Mouse (Mus musculus) heart, embryonic 11.5 days (tissue): ENCODE measurements around the gene Cdkal1. TPM values are rescaled to one million over a fixed set of nuclear protein-coding genes. Genes with fewer than 3 reads are reported as not detected.

ENCODE experiments used
- ATAC-seq: fragments of 200-750 bp; cut with Nextera tagmentation; replicated peaks from 2 replicates; pipeline ENCODE4 v1.8.0; 2017; ENCODE audit warnings: moderate library complexity; ENCODE audit not compliant: insufficient number of reproducible peaks, low FRiP score, low TSS enrichment
- H3K27ac ChIP-seq: fragments of 300-500 bp; sonication (generic); 2 replicates; pipeline ENCODE4 v1.5.1; 2014; ENCODE audit warnings: mild to moderate bottlenecking, low read depth, low read length
- H3K27me3 ChIP-seq: fragments of 300-500 bp; sonication (generic); 2 replicates; pipeline ENCODE4 v1.6.1; 2014; ENCODE audit warnings: mild to moderate bottlenecking, low read length, mixed read lengths; ENCODE audit not compliant: control insufficient read depth, insufficient read depth
- H3K36me3 ChIP-seq: fragments of 300-500 bp; sonication (generic); 2 replicates; pipeline ENCODE4 v1.6.1; 2014; ENCODE audit warnings: mild to moderate bottlenecking, low read length, moderate library complexity, mixed read lengths; ENCODE audit not compliant: control insufficient read depth, insufficient read depth
- H3K4me1 ChIP-seq: fragments of 300-500 bp; sonication (generic); 2 replicates; pipeline ENCODE4 v1.6.1; 2014; ENCODE audit warnings: low read length; ENCODE audit not compliant: control insufficient read depth, insufficient read depth
- H3K4me2 ChIP-seq: fragments of 300-500 bp; sonication (generic); 2 replicates; pipeline ENCODE4 v1.6.1; 2014; ENCODE audit warnings: mild to moderate bottlenecking, moderate library complexity
- H3K4me3 ChIP-seq: fragments of 300-500 bp; sonication (generic); 2 replicates; pipeline ENCODE4 v1.5.1; 2014; ENCODE audit warnings: low read depth, low read length
- H3K9ac ChIP-seq: fragments of 300-500 bp; sonication (generic); 2 replicates; pipeline ENCODE4 v1.6.1; 2014; ENCODE audit warnings: mild to moderate bottlenecking, low read depth, low read length, moderate library complexity
- H3K9me3 ChIP-seq: fragments of 300-500 bp; sonication (generic); replicated peaks from 2 replicates; pipeline ENCODE4 v1.6.1; 2016; ENCODE audit warnings: low read length; ENCODE audit not compliant: control insufficient read depth
- WGBS: fragments of 180-500 bp; shearing (Covaris S2); extraction: QIAGEN DNeasy Blood & Tissue Kit; methylation state at CpG from one replicate; pipeline ENCODE4 v1.1.7; 2014; ENCODE audit not compliant: insufficient replicate concordance; 5-methylcytosine and 5-hydroxymethylcytosine counted together
- polyA plus RNA-seq: library from polyadenylated mRNA; unstranded; fragments of >200 nt; fragmentation: Nextera tagmentation; extraction: Ambion mirVana; gene quantifications from 2 replicates; pipeline ENCODE4 v1.2.1, GENCODE M21; 2014

Cdkal1 gene
- polyA plus RNA-seq, 1 experiment from 2014 or later: 25.2 TPM

- no peak overlapping the region for H3K4me3 ChIP-seq
- no peaks in the 10 kb centered on the region for H3K9me3 ChIP-seq
- no peaks in the 10 kb centered on the region for H3K27me3 ChIP-seq
- ATAC-seq: no peak
- no peak overlapping the region for H3K4me2 ChIP-seq
- H3K36me3 ChIP-seq: no peaks in the 10 kb centered on the region
- no peak overlapping the region for H3K27ac ChIP-seq
- peaks cover 13% of the 10 kb centered on the region for H3K4me1 ChIP-seq
- no peak overlapping the region for H3K9ac ChIP-seq
- WGBS: 82% methylated on average over 4 of the region's 4 CpGs
Measured at GRCm38 (mm10) chr13:29354943-29355342, 500.5 kb downstream of the Cdkal1 start.

GRCm38 (mm10) chr13:29353888-29354415 lies 501.5 kb downstream of the Cdkal1 start:
- H3K9me3 ChIP-seq: no peaks in the 10 kb centered on the region
- no peak overlapping the region for H3K4me2 ChIP-seq
- WGBS: 90% methylated on average over 5 of the region's 5 CpGs
- no peaks in the 10 kb centered on the region for H3K27me3 ChIP-seq
- no peak for ATAC-seq
- no peaks in the 10 kb centered on the region for H3K36me3 ChIP-seq
- peaks cover 13% of the 10 kb centered on the region for H3K4me1 ChIP-seq
- no peak overlapping the region for H3K9ac ChIP-seq
- no peak overlapping the region for H3K27ac ChIP-seq
- H3K4me3 ChIP-seq: no peak overlapping the region

- Histone ChIP-seq H3K27me3 (no peaks in the 10 kb centered on the region), H3K9me3 (no peaks in the 10 kb centered on the region), H3K27ac (no peak overlapping the region), H3K4me1 (peaks cover 9% of the 10 kb centered on the region), H3K4me3 (no peak overlapping the region), H3K9ac (no peak overlapping the region), H3K4me2 (no peak overlapping the region), H3K36me3 (no peaks in the 10 kb centered on the region)
- no peak for ATAC-seq
- WGBS: 72% methylated on average over 9 of the region's 9 CpGs
Measured at GRCm38 (mm10) chr13:29351023-29351684, 504.3 kb downstream of the Cdkal1 start.

GRCm38 (mm10) chr13:29350004-29350403 lies 505.5 kb downstream of the Cdkal1 start:
- H3K27me3 ChIP-seq: no peaks in the 10 kb centered on the region
- no peaks in the 10 kb centered on the region for H3K36me3 ChIP-seq
- peaks cover 8% of the 10 kb centered on the region; the same call in 1 of the 2 replicates for H3K4me1 ChIP-seq
- no peak overlapping the region for H3K4me2 ChIP-seq
- H3K9ac ChIP-seq: no peak overlapping the region
- H3K9me3 ChIP-seq: no peaks in the 10 kb centered on the region
- WGBS: 77% methylated on average over 4 of the region's 4 CpGs
- no peak overlapping the region for H3K4me3 ChIP-seq
- no peak overlapping the region for H3K27ac ChIP-seq
- ATAC-seq: no peak

- H3K4me1 ChIP-seq: peaks cover 8% of the 10 kb centered on the region; the same call in 1 of the 2 replicates
- H3K4me2 ChIP-seq: no peak overlapping the region
- no peak overlapping the region for H3K27ac ChIP-seq
- no peak for ATAC-seq
- H3K9me3 ChIP-seq: no peaks in the 10 kb centered on the region
- H3K27me3 ChIP-seq: no peaks in the 10 kb centered on the region
- no peak overlapping the region for H3K9ac ChIP-seq
- WGBS: 86% methylated on average over 7 of the region's 7 CpGs
- no peak overlapping the region for H3K4me3 ChIP-seq
- H3K36me3 ChIP-seq: no peaks in the 10 kb centered on the region
Measured at GRCm38 (mm10) chr13:29349386-29349961, 506.0 kb downstream of the Cdkal1 start.

- Histone ChIP-seq H3K9ac (no peak overlapping the region), H3K36me3 (no peaks in the 10 kb centered on the region), H3K4me1 (peaks cover 8% of the 10 kb centered on the region; the same call in 1 of the 2 replicates), H3K9me3 (no peaks in the 10 kb centered on the region), H3K27ac (no peak overlapping the region), H3K4me3 (no peak overlapping the region), H3K4me2 (no peak overlapping the region), H3K27me3 (no peaks in the 10 kb centered on the region)
- WGBS: 90% methylated on average over 3 of the region's 3 CpGs
- no peak for ATAC-seq
Measured at GRCm38 (mm10) chr13:29348331-29348730, 507.1 kb downstream of the Cdkal1 start.

- no peak overlapping the region for H3K27ac ChIP-seq
- no peak for ATAC-seq
- no peak overlapping the region for H3K4me2 ChIP-seq
- no peak overlapping the region for H3K9ac ChIP-seq
- WGBS: 82% methylated on average over 6 of the region's 6 CpGs
- no peaks in the 10 kb centered on the region for H3K36me3 ChIP-seq
- no peak overlapping the region for H3K4me3 ChIP-seq
- H3K27me3 ChIP-seq: no peaks in the 10 kb centered on the region
- 0 out of 2 replicates have a peak, but pooled peaks cover 2% of the 10 kb centered on the region for H3K9me3 ChIP-seq
- H3K4me1 ChIP-seq: no peaks in the 10 kb centered on the region
Measured at GRCm38 (mm10) chr13:29332640-29333412, 522.6 kb downstream of the Cdkal1 start.

- no peak overlapping the region for H3K4me2 ChIP-seq
- ATAC-seq: no peak
- no peaks in the 10 kb centered on the region for H3K27me3 ChIP-seq
- H3K27ac ChIP-seq: no peak overlapping the region
- H3K9ac ChIP-seq: no peak overlapping the region
- no peak overlapping the region for H3K4me3 ChIP-seq
- H3K9me3 ChIP-seq: no peaks in the 10 kb centered on the region
- no peaks in the 10 kb centered on the region for H3K36me3 ChIP-seq
- WGBS: 85% methylated on average over 4 of the region's 4 CpGs
- H3K4me1 ChIP-seq: no peaks in the 10 kb centered on the region
Measured at GRCm38 (mm10) chr13:29325946-29326345, 529.5 kb downstream of the Cdkal1 start.
